Mouse (Mus musculus) layer of hippocampus, adult 9-11 months (tissue): ENCODE results near the gene Abi1.
"Not testable (repeated sequence)": the region's sequence is repeated elsewhere in the genome, so short reads cannot be mapped to it uniquely, and the experiment has no call there.

Source experiments
- DNase-seq: peaks from one replicate; pipeline ENCODE4 v3.0.0; 2022

Gene Abi1

GRCm38 (mm10) chr2:23040001-23040646 is at the start of gene Abi1:
TSS of gene Abi1 (minus strand) at chr2:23040241.
- DNase-seq = peak; percentile 96

DNA sequence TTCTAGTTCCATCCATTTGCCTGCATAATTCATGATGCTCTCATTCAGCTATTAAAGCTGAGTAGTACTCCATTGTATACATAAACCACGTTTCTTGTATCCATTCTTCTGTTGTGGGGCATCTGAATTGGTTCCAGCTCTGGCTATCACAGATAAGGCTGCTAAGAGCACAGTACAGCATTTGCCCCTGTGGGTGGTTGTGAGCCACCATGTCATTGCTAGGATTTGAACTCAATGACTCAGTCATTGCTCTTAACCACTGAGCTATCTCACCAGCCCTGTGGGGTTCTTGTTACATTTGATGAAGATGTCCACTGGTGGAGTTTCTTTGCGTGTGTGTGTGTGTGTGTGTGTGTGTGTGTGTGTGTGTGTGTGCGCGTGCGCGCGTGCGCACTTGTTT is 44.5 kb upstream of the Abi1 start:
- no peak for DNase-seq

DNA sequence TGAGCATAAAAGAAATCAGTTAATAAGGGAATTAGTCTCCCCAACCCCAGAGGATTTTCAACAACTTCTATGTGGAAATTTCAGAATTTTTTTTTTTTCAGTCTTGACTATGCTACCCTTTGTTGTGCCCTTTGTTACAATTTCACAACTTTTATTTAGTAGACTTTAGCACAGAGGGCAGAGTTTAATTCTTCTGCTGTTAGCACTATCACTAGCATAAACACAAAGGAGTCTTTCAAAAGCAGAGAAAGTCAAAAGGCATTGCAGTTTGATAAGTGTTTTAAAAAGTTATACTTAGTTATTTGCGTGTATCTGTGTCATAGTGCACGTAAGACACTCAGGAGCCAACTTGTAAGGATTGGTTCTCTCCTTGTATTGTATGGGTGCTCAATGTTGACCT is 38.5 kb upstream of the Abi1 start:
- no peak for DNase-seq

DNA sequence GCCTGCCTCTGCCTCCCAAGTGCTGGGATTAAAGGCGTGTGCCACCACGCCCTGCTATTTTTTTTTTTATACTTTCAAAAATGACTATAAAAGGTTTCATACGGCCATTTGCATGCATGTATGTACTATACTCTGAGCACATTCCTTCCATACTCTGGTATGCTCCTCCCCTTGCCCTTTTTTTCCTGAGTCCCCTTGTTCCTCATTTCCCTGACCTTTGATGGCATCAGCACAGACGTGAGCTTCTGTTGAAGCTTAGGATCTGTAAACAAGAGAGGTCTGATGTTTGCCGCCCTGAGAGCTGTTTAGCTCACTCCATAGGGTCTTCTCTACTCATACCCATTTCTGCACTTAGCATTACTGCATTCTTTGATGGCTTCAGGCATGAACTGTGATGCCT is 37.7 kb upstream of the Abi1 start:
- DNase-seq = no peak

DNA sequence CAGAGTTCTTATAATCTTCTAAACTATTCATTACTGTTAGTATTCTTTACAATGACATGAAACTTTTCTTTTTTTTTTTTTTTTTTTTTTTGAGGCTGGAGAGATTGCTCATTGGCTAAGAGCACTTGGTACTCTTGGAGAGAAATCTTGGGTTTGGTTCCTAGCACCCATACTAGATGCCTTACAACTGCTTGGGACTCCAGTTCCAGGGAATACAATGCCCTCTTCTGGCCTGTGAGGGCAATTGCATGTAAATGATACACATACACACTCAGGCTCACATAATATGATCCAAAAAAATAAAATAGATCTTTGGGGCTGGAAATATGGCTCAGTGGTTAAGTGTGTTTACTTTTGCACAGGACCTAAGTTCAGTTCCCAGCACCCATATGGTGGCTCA is 36.7 kb upstream of the Abi1 start:
- no peak for DNase-seq

DNA sequence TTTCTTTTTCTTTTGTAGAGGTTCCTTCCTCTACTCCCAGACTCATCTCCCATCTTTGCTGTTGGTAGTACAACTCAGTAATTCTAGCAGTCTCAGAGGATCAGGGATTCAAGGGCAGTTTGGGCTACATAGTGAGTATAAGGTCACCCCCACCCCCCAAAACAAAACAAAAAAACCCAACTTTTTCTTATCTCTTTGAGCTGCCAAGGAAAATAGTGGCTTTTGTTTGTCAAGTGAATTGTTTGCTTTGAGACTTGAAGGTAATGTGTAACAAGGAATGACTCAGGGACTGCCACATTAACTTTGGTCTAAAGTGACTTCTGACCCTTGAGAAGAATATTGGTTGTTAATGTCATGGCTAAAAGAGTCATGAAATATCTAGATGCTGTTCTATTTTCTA is 35.8 kb upstream of the Abi1 start:
- no peak for DNase-seq

DNA sequence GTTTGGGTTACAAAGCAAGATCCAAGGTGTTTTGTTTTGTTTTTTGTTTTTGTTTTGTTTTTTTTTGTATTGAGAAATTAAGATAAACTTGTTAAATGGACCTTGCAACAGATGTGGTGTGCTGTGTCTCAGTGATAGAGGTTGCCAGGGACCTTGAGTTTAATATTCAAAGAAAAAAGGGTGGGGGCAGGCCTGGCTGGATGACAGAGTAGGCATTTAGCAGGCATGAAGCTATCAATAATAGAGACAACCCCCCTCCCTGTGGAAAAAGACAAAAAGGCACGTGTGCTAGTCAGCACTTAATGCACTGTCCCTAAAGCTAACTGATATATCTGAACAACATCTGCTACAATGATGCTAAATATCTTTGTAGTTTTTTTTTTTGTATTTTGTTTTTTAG is 31.4 kb upstream of the Abi1 start:
- DNase-seq = no peak

DNA sequence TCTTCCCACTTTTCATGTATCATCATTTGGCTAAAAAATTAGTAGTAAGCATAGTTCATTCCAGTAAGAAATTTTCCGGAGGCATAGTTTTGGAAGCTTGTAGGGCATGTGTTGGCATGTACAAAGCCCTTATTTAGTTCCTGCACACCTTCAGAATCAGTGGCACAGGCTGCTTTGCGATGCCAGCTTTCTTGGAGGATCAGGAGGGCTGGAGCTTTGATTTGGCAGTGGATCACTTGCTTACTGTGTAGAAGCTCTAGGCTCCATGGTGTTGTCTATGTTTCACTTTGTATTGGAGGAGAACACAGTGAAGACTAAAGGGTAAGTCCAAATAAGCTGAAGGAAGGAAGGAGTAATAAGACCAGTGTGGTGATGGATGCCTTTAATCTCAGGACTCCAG is 30.4 kb upstream of the Abi1 start:
- DNase-seq = no peak

DNA sequence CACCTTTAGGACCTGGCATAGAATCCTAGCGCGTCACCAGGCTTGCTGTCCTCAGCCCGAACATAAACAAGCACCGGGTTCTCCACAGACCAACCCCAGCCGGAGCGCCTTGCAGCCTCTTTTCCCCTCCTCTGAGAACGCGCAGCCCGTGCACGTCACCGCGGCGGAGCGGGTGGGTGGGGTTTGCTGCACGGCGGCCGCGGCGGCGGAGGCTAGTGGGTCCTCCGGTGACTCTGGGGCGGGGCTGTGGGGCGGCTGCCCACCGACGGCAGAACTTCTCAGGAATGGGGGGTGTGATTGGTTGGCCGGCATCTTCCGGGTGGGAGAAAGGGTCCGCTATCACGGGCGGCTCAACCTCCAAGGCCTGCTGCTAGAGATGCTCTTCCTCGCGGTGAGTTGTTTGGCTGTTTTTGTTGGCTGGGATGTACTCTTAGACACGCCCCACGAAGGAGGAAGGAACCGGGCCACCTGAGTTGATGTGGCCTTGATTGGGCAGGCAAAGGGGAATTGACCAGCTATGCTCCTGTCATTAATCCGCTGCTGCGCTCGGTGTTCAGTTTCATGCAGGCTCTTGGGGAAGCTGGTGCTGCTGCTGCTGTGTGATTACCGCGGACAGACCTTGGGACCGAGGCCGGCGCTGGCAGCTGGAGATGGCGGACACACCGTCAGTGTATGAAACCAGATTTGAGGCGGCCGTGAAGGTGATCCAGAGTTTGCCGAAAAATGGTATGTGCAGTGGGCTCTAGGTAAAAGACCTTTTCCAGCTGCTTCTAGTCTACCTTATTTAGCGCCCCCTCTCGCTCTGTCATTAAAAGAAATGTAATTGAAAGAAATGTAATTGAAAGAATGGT is 29.1 kb upstream of the Abi1 start:
- DNase-seq = peak; percentile 95

GRCm38 (mm10) chr2:23068370-23068737 is 28.3 kb upstream of the Abi1 start:
- no peak for DNase-seq

GRCm38 (mm10) chr2:23067552-23068369 is 27.7 kb upstream of the Abi1 start, which contains the start of gene Acbd5:
TSS of gene Acbd5 (plus strand) at chr2:23068167.
- DNase-seq = peak; percentile 97

GRCm38 (mm10) chr2:23052523-23052922 is 12.5 kb upstream of the Abi1 start:
- peak; percentile 82 for DNase-seq

GRCm38 (mm10) chr2:23051890-23052289 is 11.8 kb upstream of the Abi1 start:
- DNase-seq = peak; percentile 68

- DNase-seq = no peak
Measured at GRCm38 (mm10) chr2:23048006-23048405, 8.0 kb upstream of the Abi1 start.

- DNase-seq = no peak
Measured at GRCm38 (mm10) chr2:23045703-23046102, 5.7 kb upstream of the Abi1 start.

DNA sequence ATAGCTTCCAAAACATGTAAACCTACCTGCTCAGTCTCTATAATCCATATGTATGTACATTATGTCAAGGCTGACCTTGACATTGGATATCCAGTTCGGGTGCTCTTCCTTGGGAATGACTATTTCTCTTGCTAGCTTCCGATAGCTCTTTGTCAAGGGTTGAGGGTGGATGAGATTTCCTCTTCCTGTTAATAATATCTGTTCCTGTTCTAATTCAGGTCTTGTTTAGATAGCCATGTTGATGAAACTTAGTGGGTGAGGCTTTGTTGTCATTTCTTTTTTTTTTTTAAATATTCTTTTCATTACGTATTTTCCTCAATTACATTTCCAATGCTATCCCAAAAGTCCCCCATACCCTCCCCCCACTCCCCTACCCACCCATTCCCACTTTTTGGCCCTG is 2.1 kb upstream of the Abi1 start:
- DNase-seq = no peak

DNA sequence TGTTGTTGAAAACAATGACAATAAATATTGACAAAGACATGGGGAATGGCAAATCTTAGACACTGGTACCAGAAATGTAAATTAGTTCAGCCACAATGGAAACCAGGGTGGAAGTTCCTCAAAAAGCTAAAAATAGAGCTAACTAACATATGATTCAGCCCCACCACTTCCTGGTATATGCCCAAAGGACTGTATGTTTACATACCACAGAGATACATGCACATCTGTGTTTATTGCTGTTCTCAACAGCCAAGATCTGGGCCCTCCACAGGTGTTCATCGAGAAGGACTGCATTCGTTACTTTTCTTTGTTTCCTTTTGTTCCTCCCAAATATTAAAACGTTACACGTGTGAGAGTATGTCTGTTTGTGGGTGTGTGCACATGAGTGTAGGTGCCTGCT is 1.4 kb upstream of the Abi1 start:
- DNase-seq = no peak

DNA sequence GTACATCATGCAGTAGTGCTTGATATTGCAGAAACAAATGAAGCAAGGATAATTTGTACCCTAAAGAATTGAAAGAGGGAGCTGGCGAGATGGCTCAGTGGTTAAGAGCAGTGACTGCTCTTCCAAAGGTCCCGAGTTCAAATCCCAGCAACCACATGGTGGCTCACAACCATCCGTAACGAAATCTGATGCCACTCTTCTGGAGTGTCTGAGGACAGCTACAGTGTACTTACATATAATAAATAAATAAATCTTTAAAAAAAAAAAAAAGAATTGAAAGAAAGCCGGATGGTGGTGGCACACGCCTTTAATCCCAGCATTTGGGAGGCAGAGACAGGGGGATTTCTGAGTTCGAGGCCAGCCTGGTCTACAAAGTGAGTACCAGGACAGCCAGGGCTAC is 649 bp upstream of the Abi1 start:
- not testable (repeated sequence) for DNase-seq

GRCm38 (mm10) chr2:23039082-23040000 is 700 bp downstream of the Abi1 start:
- peak; percentile 29 for DNase-seq

DNA sequence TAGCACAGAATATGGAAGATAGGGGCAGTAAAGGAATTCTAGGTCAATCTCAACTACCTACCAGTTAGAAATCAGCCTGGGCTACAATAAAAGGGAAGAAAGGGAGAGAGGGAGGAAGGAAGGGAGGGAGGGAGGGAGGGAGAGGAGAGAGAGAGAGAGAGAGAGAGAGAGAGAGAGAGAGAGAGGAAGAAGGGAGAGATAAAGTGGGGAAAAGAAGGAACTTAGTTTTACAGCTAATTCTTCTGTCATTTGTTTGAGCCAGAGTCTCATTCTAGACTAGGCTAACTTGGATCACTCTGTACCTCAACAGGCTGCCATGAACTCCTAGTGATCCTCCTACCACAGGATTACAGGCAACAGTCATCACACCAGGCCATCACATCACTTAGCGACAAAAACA is 4.6 kb downstream of the Abi1 start:
- no peak for DNase-seq

- DNase-seq = peak; percentile 55
Measured at GRCm38 (mm10) chr2:23034692-23035435, 5.2 kb downstream of the Abi1 start.

GRCm38 (mm10) chr2:23030631-23031030 is 9.4 kb downstream of the Abi1 start:
- no peak for DNase-seq
